Mouse (Mus musculus) gastrocnemius, adult 8-10 months (tissue): Measurements from ENCODE around the gene Gm4869. TPM values are rescaled to one million over a fixed set of nuclear protein-coding genes. Genes with fewer than 3 reads are reported as not detected.

ENCODE experiments used
- DNase-seq, 2 experiments: peaks; one replicate each; pipeline ENCODE4 v3.0.0; 2022; ENCODE audit warnings: low spot score in 2 of 2
- microRNA-seq: library from miRNA; unstranded; fragments of <30 nt; microRNA quantifications from one replicate; pipeline ENCODE4 v1.2.0, GENCODE M21; 2022
- total RNA-seq, 4 experiments: library from RNA; stranded (reverse); gene quantifications; 2 replicates each; pipeline ENCODE4 v1.2.4; 2022

Gene Gm4869
- total RNA-seq, 4 experiments from 2014 or later, result not detected

- DNase-seq, result no peak
These were observed 71.9 kb downstream of the Gm4869 start for GRCm38 (mm10) chr5:140517159-140517920.

GRCm38 (mm10) chr5:140517921-140518230 lies 72.4 kb downstream of the Gm4869 start:
- DNase-seq, result no peak

- DNase-seq, result no peak
These were observed 75.8 kb downstream of the Gm4869 start for GRCm38 (mm10) chr5:140521196-140521595.

- DNase-seq, result no peak
These were observed 81.3 kb downstream of the Gm4869 start for GRCm38 (mm10) chr5:140526754-140527153.

- DNase-seq, result no peak
These were observed 92.8 kb downstream of the Gm4869 start for GRCm38 (mm10) chr5:140538111-140538683.

GRCm38 (mm10) chr5:140540106-140540505 lies 94.7 kb downstream of the Gm4869 start:
- peak; percentile 47 to 64 for DNase-seq

- DNase-seq, result no peak
These were observed 97.5 kb downstream of the Gm4869 start for GRCm38 (mm10) chr5:140542811-140543575.

Small RNA genes lying within 50 kb of the gene (microRNA-seq; reads per million reads assigned to microRNA genes)
- not detected for gene Mir7038

Other genes with a start within 250 kb of the Gm4869 start
- 1 to 10 TPM; 6.8 to 9.5 (median 7.5) TPM for gene Mad1l1, start 124.1 kb upstream of the Gm4869 start, total RNA-seq
- 1 to 10 TPM; 3.5 to 8.5 (median 6.1) TPM for gene Nudt1, start 124.0 kb upstream of the Gm4869 start, total RNA-seq
- gene Mrm2, start 113.7 kb upstream of the Gm4869 start, total RNA-seq, result 1 to 10 TPM; 6.2 to 7.6 (median 7.0) TPM
- gene Snx8, start 56.4 kb upstream of the Gm4869 start, total RNA-seq, result 10 to 100 TPM in 1 of 4 experiments, 1 to 10 TPM in 3; 7.9 to 11.0 (median 8.9) TPM
- gene Eif3b, start 26.3 kb upstream of the Gm4869 start, total RNA-seq, result 10 to 100 TPM; 76.2 to 86.8 (median 78.3) TPM
- 1 to 10 TPM; 2.4 to 5.2 (median 3.5) TPM for gene Chst12, start 59.9 kb downstream of the Gm4869 start, total RNA-seq
- gene Grifin, start 119.4 kb downstream of the Gm4869 start, total RNA-seq, result not detected
- 1 to 10 TPM; 2.0 to 2.9 (median 2.4) TPM for gene Lfng, start 161.7 kb downstream of the Gm4869 start, total RNA-seq
- 1 to 10 TPM; 2.6 to 5.2 (median 3.4) TPM for gene Ttyh3, start 203.4 kb downstream of the Gm4869 start, total RNA-seq